Mouse (Mus musculus) G1E (cell line): ENCODE measurements around the gene Cd44. TPM values are rescaled to one million over a fixed set of nuclear protein-coding genes. Genes with fewer than 3 reads are reported as not detected.

ENCODE experiments used
- ATAC-seq: 2 replicates; pipeline ENCODE4 v1.8.0; 2016; ENCODE audit warnings: mild to moderate bottlenecking; ENCODE audit not compliant: insufficient number of reproducible peaks, poor library complexity, low FRiP score, severe bottlenecking; ENCODE audit errors: extremely low read depth
- DNase-seq: peaks from one replicate; pipeline ENCODE4 v3.0.0; 2012; ENCODE audit warnings: low spot score
- H3K27me3 ChIP-seq: 2 replicates; pipeline ENCODE4 v1.6.1; 2012; ENCODE audit warnings: mild to moderate bottlenecking, low read length, inconsistent platforms; ENCODE audit not compliant: insufficient read depth
- H3K36me3 ChIP-seq: replicated peaks from 2 replicates; pipeline ENCODE3; 2012; ENCODE audit warnings: mild to moderate bottlenecking, inconsistent platforms
- H3K4me1 ChIP-seq: 2 replicates; pipeline ENCODE4 v1.6.1; 2012; ENCODE audit warnings: low read depth, low read length, inconsistent platforms, mixed read lengths; ENCODE audit not compliant: insufficient read depth
- H3K4me3 ChIP-seq: 2 replicates; pipeline ENCODE4 v1.5.1; 2012; ENCODE audit warnings: low read depth, mild to moderate bottlenecking, inconsistent platforms, low read length, moderate library complexity, mixed read lengths
- H3K9me3 ChIP-seq: replicated peaks from 2 replicates; pipeline ENCODE4 v1.6.1; 2012; ENCODE audit warnings: inconsistent platforms
- CTCF ChIP-seq: IDR thresholded peaks from 2 replicates; pipeline ENCODE4 v1.5.1; 2012; ENCODE audit warnings: low read depth, low read length, inconsistent platforms, mixed read lengths
- GATA1 ChIP-seq: IDR thresholded peaks from 2 replicates; pipeline ENCODE4 v1.6.1; 2012; ENCODE audit warnings: borderline replicate concordance, low read length, inconsistent platforms, mixed read lengths
- GATA2 ChIP-seq: IDR thresholded peaks from 2 replicates; pipeline ENCODE4 v1.6.1; 2012; ENCODE audit warnings: low read depth, low read length, inconsistent platforms, borderline replicate concordance
- POLR2AphosphoS5 ChIP-seq: IDR thresholded peaks from 2 replicates; pipeline ENCODE4 v1.6.1; 2012; ENCODE audit warnings: low read depth, low read length, inconsistent platforms; ENCODE audit not compliant: insufficient replicate concordance
- TAL1 ChIP-seq: conservative IDR thresholded peaks from 2 replicates; pipeline ENCODE4 v1.6.1; 2012; ENCODE audit warnings: low read depth, low read length, inconsistent platforms, mixed read lengths
- polyA plus RNA-seq: library from polyadenylated mRNA; stranded (reverse); fragments of >175 nt; gene quantifications from 2 replicates; pipeline ENCODE4 v1.2.3, GENCODE M21; 2012
- total RNA-seq, 2 experiments: library from RNA; stranded (forward) in 1 of 2; stranded (reverse) in 1 of 2; fragments of 200-1000 nt in 1 of 2; fragments of >200 nt in 1 of 2; fragmentation: Nextera tagmentation in 1 of 2; gene quantifications; 2 replicates each; pipeline ENCODE4 v1.2.3; 2014 to 2017

Cd44 gene
- total and polyA plus RNA-seq, 3 experiments, result 5.5 to 79.2 (median 39.8) TPM

DNA sequence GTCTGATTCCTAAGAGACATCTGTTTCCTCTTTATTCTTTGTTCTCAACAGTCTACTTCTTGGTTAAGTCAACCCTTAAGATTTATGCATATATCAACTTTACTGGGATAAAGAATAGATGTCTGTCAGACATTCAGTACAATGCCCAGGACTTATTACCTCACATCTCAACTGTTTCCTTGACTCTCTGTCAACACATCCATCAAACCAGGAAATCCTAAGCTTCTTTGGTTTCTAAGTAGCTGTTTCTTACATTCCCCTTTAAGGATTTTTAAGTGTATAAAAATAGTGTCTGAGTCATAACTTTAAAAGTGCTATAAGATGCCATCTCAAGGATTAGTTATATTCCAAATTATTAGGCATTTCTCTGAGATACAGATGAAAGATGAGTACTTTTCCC, 60.2 kb downstream of the Cd44 start:
- Histone ChIP-seq H3K4me1 (peaks cover 3% of the 10 kb centered on the region; the same call in 1 of the 2 replicates), H3K9me3 (no peaks in the 10 kb centered on the region), H3K27me3 (no peaks in the 10 kb centered on the region), H3K4me3 (no peak overlapping the region), H3K36me3 (peaks cover 65% of the 10 kb centered on the region)
- TF ChIP-seq POLR2AphosphoS5 (no peak), CTCF (no peak), GATA2 (no peak), GATA1 (no peak), TAL1 (no peak)
- ATAC-seq, result no peak
- DNase-seq, result no peak

DNA sequence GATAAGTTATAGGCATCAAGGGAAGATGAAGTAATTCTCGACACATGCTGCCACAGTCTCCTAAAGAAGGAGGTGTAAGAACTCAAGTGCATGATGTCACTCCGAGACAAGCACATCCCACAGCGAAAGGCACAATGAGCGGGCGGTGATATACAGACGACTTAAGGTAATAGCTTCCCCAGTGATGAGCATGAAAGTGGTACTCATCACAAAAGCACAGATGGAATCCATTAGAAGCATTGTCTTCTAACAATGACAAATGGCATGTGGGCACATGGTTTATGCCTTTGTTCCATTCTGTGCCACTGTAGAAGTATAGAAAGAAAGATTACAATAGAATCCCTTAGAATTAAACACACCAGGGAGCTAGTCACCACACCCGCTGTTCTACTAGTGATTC, 63.3 kb downstream of the Cd44 start:
- peaks cover 64% of the 10 kb centered on the region for H3K36me3 ChIP-seq
- TF ChIP-seq GATA2, result no peak
- no peak for TF ChIP-seq TAL1
- TF ChIP-seq CTCF, result no peak
- no peak for TF ChIP-seq POLR2AphosphoS5
- TF ChIP-seq GATA1, result no peak
- no peak for DNase-seq

DNA sequence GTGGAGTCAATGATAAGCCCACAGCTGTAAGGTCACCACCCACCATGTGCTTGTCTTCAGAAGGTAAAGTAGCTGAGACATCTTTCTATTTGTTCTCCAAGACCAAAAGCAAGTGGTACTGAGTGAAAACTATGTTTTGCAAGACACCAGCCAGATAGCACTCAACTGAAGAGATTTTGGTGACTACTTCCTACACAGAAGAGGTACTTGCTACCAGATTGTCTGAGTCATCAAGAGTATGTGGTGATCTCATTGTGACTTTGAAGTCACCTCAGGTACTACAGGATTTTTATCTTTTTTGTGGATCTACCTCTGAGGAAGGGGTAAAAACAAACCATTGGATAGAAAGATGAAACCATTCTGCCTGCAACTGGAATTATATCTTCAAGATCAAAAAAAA, 69.9 kb downstream of the Cd44 start:
- Histone ChIP-seq H3K36me3 (peaks cover 82% of the 10 kb centered on the region), H3K9me3 (no peaks in the 10 kb centered on the region), H3K27me3 (no peaks in the 10 kb centered on the region), H3K4me3 (no peak overlapping the region), H3K4me1 (no peaks in the 10 kb centered on the region)
- ATAC-seq (no peak), DNase-seq (no peak)
- TF ChIP-seq GATA2, result no peak
- no peak for TF ChIP-seq CTCF
- no peak for TF ChIP-seq GATA1
- no peak for TF ChIP-seq POLR2AphosphoS5
- no peak for TF ChIP-seq TAL1

More for the DNA sequence above, 63.3 kb downstream of the Cd44 start:
- Histone ChIP-seq H3K4me3 (no peak overlapping the region), H3K27me3 (no peaks in the 10 kb centered on the region), H3K4me1 (no peaks in the 10 kb centered on the region), H3K9me3 (no peaks in the 10 kb centered on the region)
- no peak for ATAC-seq

DNA sequence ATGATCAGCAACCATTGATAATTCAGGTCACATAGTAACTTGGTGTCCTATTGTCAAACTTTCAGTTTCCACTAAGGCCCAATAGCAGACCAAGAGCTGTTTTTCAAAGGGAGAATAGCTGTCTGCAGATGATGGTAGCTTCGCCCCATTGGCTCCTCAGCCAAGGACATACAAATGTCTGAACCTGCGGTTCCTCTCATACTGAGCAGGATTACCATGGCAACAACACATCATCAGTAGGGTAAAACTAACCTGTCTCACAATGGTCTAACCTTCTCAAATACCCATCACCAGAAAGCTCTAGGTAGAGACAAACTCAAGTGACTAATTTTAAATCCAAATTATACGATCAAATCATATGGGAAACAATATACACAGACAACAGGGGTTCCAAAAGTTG, 72.3 kb downstream of the Cd44 start:
- DNase-seq (no peak), ATAC-seq (peak; percentile 99)
- H3K27me3 ChIP-seq, result no peaks in the 10 kb centered on the region
- H3K4me1 ChIP-seq, result no peaks in the 10 kb centered on the region
- no peaks in the 10 kb centered on the region for H3K9me3 ChIP-seq
- no peak overlapping the region for H3K4me3 ChIP-seq
- TF ChIP-seq TAL1 (no peak), GATA1 (no peak), POLR2AphosphoS5 (no peak)
- H3K36me3 ChIP-seq, result peaks cover 90% of the 10 kb centered on the region

DNA sequence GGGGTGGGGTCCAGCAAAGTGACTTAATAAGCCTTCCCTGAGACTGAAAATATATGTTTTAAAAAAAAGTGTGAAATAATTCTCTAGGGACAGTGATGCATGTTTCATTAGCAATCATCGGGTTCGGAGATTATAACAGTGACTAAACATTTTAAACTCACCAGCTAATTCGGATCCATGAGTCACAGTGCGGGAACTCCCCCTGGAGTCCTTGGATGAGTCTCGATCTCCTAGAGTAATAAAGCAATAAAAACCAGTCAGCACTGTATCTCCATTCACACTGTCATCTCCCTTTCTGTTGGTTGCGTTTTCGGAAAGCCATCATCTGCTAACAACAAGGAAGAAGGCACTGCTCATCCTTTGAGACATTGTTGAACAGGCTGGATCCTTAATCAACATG, 73.1 kb downstream of the Cd44 start:
- ATAC-seq (no peak), DNase-seq (no peak)
- Histone ChIP-seq H3K4me1 (no peaks in the 10 kb centered on the region), H3K9me3 (no peaks in the 10 kb centered on the region), H3K27me3 (no peaks in the 10 kb centered on the region), H3K4me3 (no peak overlapping the region), H3K36me3 (peaks cover 91% of the 10 kb centered on the region)
- TF ChIP-seq POLR2AphosphoS5 (no peak), CTCF (no peak), GATA1 (no peak), TAL1 (no peak), GATA2 (no peak)

DNA sequence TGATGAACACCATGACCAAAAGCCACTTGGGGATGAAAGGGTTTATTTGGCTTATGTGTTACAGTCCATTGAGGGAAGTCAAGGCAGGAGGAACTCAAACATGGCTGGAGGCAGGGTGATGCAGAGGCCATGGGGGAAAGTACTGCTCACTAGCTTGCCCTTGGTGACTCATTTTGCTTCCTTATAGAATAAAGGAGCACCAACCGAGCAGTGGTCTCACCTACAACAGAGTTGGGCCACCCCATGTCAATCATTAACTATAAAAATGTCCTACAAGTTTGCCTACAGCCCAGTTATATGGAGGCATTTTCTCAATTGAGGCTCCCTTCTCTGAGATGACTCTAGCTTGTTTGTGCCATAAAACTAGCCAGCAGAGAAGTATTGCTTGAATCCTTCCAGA, 73.6 kb downstream of the Cd44 start:
- TF ChIP-seq TAL1 (no peak), GATA2 (no peak), GATA1 (no peak), POLR2AphosphoS5 (no peak), CTCF (no peak)

More for the DNA sequence above, 73.6 kb downstream of the Cd44 start:
- ATAC-seq (no peak), DNase-seq (no peak)
- no peaks in the 10 kb centered on the region for H3K4me1 ChIP-seq
- H3K9me3 ChIP-seq, result no peaks in the 10 kb centered on the region
- H3K27me3 ChIP-seq, result no peaks in the 10 kb centered on the region
- peaks cover 89% of the 10 kb centered on the region for H3K36me3 ChIP-seq
- no peak overlapping the region for H3K4me3 ChIP-seq
